Mouse (Mus musculus): ENCODE measurements around the gene Asb17.
"Not testable (repeated sequence)": the region's sequence is repeated elsewhere in the genome, so short reads cannot be mapped to it uniquely, and the experiment has no call there.

Asb17 gene

DNA sequence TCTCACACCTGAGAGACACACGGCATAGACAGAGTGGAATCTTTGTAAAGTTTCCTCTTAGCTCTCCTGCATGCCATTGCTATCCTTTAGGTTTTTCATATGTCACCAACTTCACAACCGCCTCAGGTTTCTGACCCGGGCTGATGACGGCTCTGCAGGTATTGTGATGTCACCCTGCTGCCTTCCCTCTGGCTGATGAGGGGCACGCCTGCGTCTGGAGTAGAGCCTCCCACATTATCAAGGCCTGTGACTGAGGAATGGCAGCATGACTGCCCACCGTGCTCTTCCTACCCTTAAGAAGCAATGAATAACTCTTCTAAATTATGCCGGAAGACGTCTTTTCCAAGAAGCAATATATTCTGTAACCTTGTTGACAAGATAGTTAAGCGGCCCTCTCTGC lies at the start of gene Asb17:
Asb17 (plus strand) TSS at position 180 of the 400 bp plus-strand sequence.
- in situ Hi-C loops (cut with MseI, MboI) = no loop called here

DNA sequence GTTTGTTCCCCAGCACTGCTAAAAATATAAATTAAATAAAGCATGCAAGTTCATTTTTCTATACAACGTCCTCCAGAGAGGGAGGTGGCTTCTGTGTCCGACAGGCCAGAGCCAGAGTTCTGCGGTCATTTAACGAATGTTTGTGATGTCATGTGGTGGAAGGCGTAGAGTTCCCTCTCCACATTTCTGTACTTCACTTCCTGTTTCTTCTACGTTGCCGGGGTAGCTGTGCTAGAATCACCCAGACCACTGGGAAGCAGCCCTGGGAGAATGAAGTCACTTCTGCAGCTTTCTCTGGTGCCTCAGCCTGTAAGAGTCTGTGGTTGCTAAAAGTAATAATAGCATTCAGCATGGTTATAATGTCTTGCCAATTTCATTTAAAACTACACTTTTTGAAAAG lies 46.4 kb upstream of the Asb17 start:
- in situ Hi-C loops (cut with MseI, MboI) = no loop called here

DNA sequence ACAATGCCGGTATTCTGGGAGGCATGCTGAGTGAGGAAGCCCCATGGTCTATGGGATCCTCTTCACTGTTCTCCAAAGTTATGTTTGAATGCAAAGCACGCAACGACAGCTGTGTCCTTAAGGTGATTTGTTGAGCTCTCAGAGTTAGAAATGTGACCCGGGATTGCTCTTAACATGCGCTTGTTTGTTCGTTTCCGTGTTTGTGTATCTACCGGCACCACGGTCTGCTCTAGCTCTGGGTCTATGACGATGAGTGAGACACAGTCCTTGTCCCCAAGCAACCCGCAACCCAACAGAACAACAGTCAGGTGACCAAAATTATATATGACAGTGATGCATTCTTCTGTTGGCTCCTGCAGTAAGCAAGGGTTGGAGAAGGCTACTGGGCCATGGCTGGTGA lies 44.4 kb upstream of the Asb17 start:
- in situ Hi-C loops (cut with MseI, MboI) = no loop called here

DNA sequence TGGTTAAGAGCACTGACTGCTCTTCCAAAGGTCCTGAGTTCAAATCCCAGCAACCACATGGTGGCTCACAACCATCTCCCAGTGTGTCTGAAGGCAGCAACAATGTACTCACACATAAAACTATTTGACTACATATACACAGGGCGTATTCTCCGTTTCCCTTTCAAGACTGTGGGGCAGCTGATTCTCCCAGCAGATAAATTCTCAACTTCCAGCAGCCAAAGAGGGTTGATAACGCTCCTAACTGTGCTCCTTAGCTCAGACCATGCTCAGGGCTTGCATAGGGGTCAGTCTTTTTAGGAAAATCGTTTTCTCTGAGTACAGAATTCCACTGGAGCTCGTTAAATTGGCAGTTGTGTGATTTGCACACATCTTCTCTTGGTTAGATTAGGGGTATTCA lies 43.3 kb upstream of the Asb17 start:
- in situ Hi-C loops (cut with MseI, MboI) = no loop called here

GRCm38 (mm10) chr3:153801541-153801940 lies 42.5 kb upstream of the Asb17 start:
- in situ Hi-C loops (cut with MseI, MboI) = no loop called here

DNA sequence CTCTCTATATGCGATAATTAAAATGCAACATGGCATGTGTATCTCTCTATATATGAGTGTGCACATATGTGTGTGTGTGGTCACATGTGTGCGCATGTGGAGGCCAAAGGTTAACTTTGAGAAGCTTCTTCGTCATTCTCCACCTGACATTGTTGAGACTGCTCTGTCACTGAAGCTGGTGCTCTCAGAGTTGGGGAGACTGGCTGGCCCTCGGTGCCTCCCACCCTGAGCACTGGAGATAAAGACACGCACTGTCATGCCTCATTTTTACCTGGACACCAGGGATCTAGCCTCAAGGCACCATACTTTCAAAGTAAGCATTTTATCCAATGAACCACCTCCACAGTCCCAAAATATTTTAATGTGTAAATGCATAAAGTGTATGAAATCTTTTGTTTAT lies 41.4 kb upstream of the Asb17 start:
- in situ Hi-C loops (cut with MseI, MboI) = no loop called here

- in situ Hi-C loops (cut with MseI, MboI) = no loop called here
These were observed 40.0 kb upstream of the Asb17 start for GRCm38 (mm10) chr3:153804032-153804431.

- in situ Hi-C loops (cut with MseI, MboI) = no loop called here
These were observed 37.8 kb upstream of the Asb17 start for GRCm38 (mm10) chr3:153806077-153806772.

DNA sequence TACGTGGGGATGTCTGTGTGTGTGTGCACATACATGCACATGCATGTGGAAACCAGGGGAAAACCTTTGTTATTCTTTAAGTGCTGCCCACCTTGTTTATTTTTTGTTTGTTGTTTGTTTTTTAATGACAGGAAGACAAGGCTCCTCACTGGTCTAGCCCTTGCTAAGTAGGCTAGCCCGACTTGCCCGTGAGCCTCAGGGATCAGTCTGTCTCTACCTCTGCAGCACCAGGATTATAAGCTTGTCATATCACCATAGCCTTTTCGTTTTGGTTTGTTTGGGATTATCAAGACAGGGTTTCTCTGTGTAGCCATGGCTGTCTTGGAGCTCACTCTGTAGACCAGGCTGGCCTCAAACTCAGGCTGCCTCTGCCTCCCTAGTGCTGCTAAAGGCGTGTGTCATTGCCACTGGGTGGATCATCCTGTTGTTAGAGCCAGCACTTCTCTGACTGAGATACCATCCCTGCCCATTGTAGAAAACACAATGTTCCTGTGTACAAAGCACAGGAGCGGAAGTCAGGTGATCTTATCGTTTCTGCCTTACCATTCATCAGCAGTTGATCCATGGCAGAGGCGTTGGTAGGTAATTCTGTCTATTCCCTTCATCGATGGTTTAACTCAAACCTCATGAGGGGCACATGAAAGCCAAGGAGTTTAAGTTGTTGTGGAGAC lies 37.1 kb upstream of the Asb17 start:
- in situ Hi-C loops (cut with MseI, MboI) = no loop called here

- in situ Hi-C loops (cut with MseI, MboI) = no loop called here
These were observed 36.4 kb upstream of the Asb17 start for GRCm38 (mm10) chr3:153807444-153808149.

DNA sequence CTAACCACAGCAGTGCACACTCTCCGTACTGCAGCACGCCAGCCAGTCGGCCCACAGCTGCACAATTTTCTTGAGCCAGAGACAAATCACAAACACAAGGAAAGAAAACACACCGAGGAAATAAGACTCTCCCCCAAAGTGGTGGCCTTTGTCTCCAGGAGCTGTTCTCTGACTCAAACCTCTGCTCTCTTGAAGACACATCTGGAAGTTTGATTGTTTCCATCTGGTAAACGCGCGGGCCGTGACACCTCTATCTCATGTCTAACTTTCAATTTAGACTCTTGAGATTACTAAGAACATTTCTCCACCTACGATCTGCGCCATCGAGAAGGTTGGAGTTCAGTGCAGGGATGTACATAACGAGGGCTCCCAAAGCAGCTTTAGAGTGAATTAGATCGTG lies 35.6 kb upstream of the Asb17 start:
- in situ Hi-C loops (cut with MseI, MboI) = no loop called here

DNA sequence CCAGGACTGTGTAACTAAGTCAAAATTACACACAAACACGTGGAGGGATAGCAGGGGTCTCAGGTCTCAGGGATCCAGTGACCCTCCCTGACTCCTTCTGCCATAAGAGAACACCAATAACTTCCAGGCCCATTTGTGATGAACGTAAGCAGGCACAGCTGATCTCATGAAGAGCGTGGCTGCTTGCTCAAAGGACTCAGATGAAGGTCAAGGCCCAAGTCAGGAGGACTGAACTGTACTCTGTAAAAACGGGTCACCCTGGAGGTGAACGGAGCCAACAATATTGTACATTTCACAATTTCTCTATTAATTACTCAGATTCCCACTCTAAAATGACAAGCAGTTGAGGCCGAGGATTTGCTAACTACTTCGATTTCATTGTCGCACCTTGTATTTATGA lies 30.0 kb upstream of the Asb17 start:
- in situ Hi-C loops (cut with MseI, MboI) = no loop called here

DNA sequence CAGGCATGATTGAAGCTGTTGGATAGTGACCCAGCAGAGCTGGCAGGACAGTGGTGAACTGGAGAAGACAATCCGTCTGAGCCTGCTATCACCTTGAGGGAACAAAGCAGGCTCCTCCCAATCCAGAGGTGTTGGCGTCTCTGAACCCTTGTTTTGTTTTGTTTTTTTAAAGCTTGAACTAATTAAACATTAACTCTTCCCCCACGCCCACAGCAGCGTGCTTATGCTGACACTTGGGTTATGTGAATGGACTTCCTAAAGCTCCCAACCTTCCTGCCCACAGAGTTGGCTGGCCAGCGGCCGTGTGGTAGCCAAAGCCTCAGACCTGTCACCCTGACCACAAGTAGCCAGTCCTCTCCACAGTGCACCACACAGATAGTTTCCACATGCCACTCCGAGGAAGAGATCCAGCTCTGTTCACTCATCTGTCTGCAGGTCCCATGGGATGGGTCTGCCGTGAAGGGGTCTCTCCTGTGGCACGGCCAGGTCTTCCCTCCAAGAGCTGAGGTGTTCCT lies 26.6 kb upstream of the Asb17 start:
- in situ Hi-C loops (cut with MseI, MboI) = no loop called here

DNA sequence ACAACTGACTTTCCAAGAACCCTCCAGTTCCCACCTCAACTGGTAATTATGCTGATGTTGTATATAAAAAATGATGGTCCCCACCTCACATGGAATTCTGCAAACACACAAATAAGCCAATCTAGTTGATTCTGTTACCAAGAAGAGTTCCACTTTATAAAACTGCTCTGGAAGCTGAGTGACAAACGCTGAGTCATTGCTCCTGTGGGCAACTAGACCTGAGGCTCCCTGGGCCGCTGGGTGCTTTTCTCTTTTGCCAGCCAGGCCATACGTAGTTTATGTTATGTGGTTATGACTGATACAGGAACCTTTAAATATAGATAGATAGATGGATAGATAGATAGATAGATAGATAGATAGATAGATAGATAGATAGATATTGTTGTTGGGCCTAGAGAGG lies 25.3 kb upstream of the Asb17 start:
- in situ Hi-C loops (cut with MseI, MboI) = no loop called here

DNA sequence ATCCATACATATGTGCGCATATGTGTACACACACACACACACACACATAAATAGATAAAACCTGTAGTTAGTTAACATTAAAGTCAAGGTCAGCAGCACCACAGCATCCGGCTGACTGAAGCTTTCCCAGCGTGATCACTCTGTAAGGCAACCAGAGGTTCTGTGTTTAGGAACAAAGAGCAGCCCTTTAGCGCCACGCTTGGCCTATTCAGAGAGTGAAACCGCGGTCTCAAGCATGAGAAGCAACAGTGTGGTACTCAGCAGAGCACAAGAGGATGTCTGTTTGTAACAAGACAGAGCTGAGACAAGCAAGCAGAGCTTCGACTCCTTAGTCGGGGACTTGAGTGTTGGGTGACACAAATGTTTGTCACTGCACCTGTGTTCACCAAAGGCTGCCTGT lies 24.6 kb upstream of the Asb17 start:
- in situ Hi-C loops (cut with MseI, MboI) = no loop called here

DNA sequence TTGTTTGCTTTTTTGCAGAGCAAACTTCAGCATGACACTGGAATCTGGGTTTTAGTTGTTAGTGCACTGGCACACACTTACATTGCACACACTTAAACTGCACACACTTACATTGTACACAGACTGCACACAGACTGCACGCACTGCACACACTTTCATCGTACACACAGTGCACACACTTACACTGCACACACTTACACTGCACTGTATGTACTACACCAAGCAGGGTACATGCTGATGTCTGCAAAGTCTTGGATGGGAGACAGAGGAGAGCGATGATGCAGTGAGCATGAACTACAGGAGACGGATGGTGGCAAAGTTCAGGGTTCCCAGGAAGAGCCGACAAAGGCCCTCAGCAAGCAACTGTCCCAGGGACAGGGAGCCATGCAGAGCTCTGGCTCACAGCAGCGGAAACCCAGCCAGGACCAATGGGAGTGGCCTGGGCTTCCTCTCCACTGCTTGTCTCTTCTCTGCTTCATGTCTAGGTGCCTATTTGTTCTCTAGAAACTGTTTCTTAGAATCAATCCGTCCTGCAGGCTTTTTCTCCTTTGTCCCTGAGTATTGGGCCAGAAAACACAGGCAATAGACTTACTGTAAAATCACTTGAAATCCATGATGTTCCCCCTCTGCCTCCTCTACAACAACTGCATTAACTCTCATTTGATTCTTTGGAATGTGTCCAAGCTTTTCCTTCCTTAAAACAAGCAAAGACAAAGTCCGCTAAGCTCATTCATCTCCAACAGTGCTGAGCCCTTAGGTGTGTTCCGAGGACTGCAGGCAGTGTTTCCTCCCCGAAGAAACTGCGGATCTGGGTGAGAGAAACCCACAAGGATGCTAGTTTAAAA lies 20.1 kb upstream of the Asb17 start:
- in situ Hi-C loops (cut with MseI, MboI) = no loop called here

DNA sequence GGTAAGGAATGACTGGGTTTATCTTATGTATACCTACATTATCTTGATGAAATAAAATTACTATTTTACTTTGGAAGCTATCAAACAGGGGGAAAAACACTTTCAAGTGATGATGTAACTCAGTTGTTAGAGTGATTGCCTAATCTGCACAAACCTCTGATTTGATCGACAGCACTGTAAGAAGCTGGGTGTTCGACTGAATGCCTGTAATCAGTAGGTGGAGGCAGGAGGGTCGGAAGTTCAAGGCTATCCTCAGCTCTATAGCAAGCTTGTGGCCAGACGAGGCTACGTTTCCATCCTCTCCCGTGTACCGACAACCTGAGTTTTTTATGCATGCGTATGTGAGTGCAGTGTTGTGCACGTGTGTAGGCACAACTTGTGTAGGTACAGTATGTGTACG lies 18.8 kb upstream of the Asb17 start:
- in situ Hi-C loops (cut with MseI, MboI) = no loop called here

GRCm38 (mm10) chr3:153826616-153827015 lies 17.4 kb upstream of the Asb17 start:
- in situ Hi-C loops (cut with MseI, MboI) = no loop called here

GRCm38 (mm10) chr3:153829788-153830187 lies 14.2 kb upstream of the Asb17 start:
- in situ Hi-C loops (cut with MseI, MboI) = not testable (repeated sequence)

GRCm38 (mm10) chr3:153831014-153831872 lies 12.8 kb upstream of the Asb17 start:
- in situ Hi-C loops (cut with MseI, MboI) = no loop called here

Data from mouse trophoblast stem cell (cell line).